Mouse (Mus musculus): Measurements from ENCODE around the gene Hsd3b7. TPM values are rescaled to one million over a fixed set of nuclear protein-coding genes. Genes with fewer than 3 reads are reported as not detected.
"Not testable (repeated sequence)": the region's sequence is repeated elsewhere in the genome, so short reads cannot be mapped to it uniquely, and the experiment has no call there.

Gene Hsd3b7
- polyA plus RNA-seq, 1 experiment from 2014 or later, result 9.8 TPM

- Histone ChIP-seq H3K9me3 (no peaks in the 10 kb centered on the region), H3K27me3 (no peaks in the 10 kb centered on the region), H3K9ac (no peak overlapping the region), H3K4me2 (peak overlapping the region; percentile 74), H3K27ac (replicated peaks) (0 out of 2 replicates have a peak overlapping the region, but pooled peaks have one; percentile 33), H3K36me3 (peaks cover 53% of the 10 kb centered on the region), H3K4me1 (replicated peaks) (peaks cover 31% of the 10 kb centered on the region), H3K4me3 (no peak overlapping the region; the same call in 1 of the 2 replicates)
- ATAC-seq (ENCODE audit: low read depth), result peak; percentile 18
- 51% methylated on average over 13 of the region's 13 CpGs for WGBS
Observed at GRCm38 (mm10) chr7:127768346-127768996, 31.9 kb upstream of the Hsd3b7 start.

- under 1% methylated on average over 16 of the region's 16 CpGs for WGBS
- Histone ChIP-seq H3K27ac (replicated peaks) (peak overlapping the region; percentile 74), H3K27me3 (no peaks in the 10 kb centered on the region), H3K9ac (peak overlapping the region; percentile 80), H3K36me3 (peaks cover 47% of the 10 kb centered on the region), H3K4me2 (peak overlapping the region; percentile 74), H3K4me1 (replicated peaks) (peaks cover 31% of the 10 kb centered on the region), H3K9me3 (no peaks in the 10 kb centered on the region), H3K4me3 (peak overlapping the region; percentile 48)
- ATAC-seq (ENCODE audit: low read depth), result peak; percentile 83
Observed at GRCm38 (mm10) chr7:127768997-127769593, 31.3 kb upstream of the Hsd3b7 start.

- peak; percentile 67 for ATAC-seq (ENCODE audit: low read depth)
- Histone ChIP-seq H3K4me2 (peak within 1 kb of the TSS; percentile 74), H3K27me3 (no peaks in the 10 kb centered on the region), H3K36me3 (peaks cover 41% of the 10 kb centered on the region), H3K4me3 (peak within 1 kb of the TSS; percentile 48), H3K9me3 (no peaks in the 10 kb centered on the region), H3K27ac (replicated peaks) (peak within 1 kb of the TSS; percentile 74), H3K9ac (peak within 1 kb of the TSS; percentile 80), H3K4me1 (replicated peaks) (peaks cover 31% of the 10 kb centered on the region)
- WGBS, result under 1% methylated on average over 24 of the region's 24 CpGs
Observed at GRCm38 (mm10) chr7:127769651-127770038, 30.8 kb upstream of the Hsd3b7 start, which contains the start of gene Orai3. Gene Orai3 (plus strand): TSS chr7:127769815.

GRCm38 (mm10) chr7:127770039-127770905 lies 30.1 kb upstream of the Hsd3b7 start:
- Histone ChIP-seq H3K9me3 (no peaks in the 10 kb centered on the region), H3K4me2 (peak overlapping the region; percentile 74), H3K27me3 (no peaks in the 10 kb centered on the region), H3K27ac (replicated peaks) (peak overlapping the region; percentile 74), H3K4me3 (peak overlapping the region; percentile 48), H3K4me1 (replicated peaks) (peaks cover 31% of the 10 kb centered on the region), H3K9ac (peak overlapping the region; percentile 80), H3K36me3 (peaks cover 35% of the 10 kb centered on the region)
- ATAC-seq (ENCODE audit: low read depth), result peak; percentile 28
- 5% methylated on average over 27 of the region's 27 CpGs for WGBS

- Histone ChIP-seq H3K27me3 (no peaks in the 10 kb centered on the region), H3K36me3 (peaks cover 25% of the 10 kb centered on the region), H3K4me2 (peak overlapping the region; percentile 74; the same call in 1 of the 2 replicates), H3K27ac (replicated peaks) (no peak overlapping the region), H3K4me1 (replicated peaks) (peaks cover 38% of the 10 kb centered on the region), H3K4me3 (peak overlapping the region; percentile 48; the same call in 1 of the 2 replicates), H3K9ac (peak overlapping the region; percentile 80), H3K9me3 (no peaks in the 10 kb centered on the region)
- ATAC-seq (ENCODE audit: low read depth), result no peak
- 75% methylated on average over 5 of the region's 5 CpGs for WGBS
Observed at GRCm38 (mm10) chr7:127771262-127771661, 29.1 kb upstream of the Hsd3b7 start.

- no peak for ATAC-seq (ENCODE audit: low read depth)
- Histone ChIP-seq H3K27me3 (no peaks in the 10 kb centered on the region), H3K27ac (replicated peaks) (no peak overlapping the region), H3K4me3 (no peak overlapping the region), H3K36me3 (peaks cover 17% of the 10 kb centered on the region), H3K9me3 (no peaks in the 10 kb centered on the region), H3K4me1 (replicated peaks) (peaks cover 38% of the 10 kb centered on the region), H3K9ac (no peak overlapping the region), H3K4me2 (no peak overlapping the region)
- WGBS, result 79% methylated on average over 3 of the region's 3 CpGs
Observed at GRCm38 (mm10) chr7:127772080-127772479, 28.3 kb upstream of the Hsd3b7 start.

GRCm38 (mm10) chr7:127772557-127772956 lies 27.8 kb upstream of the Hsd3b7 start:
- no peak overlapping the region for H3K4me3 ChIP-seq
- no peak overlapping the region for H3K4me2 ChIP-seq
- no peak overlapping the region for H3K27ac ChIP-seq (replicated peaks)
- H3K4me1 ChIP-seq (replicated peaks), result peaks cover 38% of the 10 kb centered on the region
- WGBS, result 90% methylated on average over 1 of the region's 1 CpGs
- H3K27me3 ChIP-seq, result no peaks in the 10 kb centered on the region
- peaks cover 12% of the 10 kb centered on the region for H3K36me3 ChIP-seq
- ATAC-seq (ENCODE audit: low read depth), result no peak
- no peak overlapping the region for H3K9ac ChIP-seq
- no peaks in the 10 kb centered on the region for H3K9me3 ChIP-seq

GRCm38 (mm10) chr7:127773664-127774384 lies 26.6 kb upstream of the Hsd3b7 start:
- H3K27ac ChIP-seq (replicated peaks), result no peak overlapping the region
- H3K27me3 ChIP-seq, result no peaks in the 10 kb centered on the region
- peaks cover 41% of the 10 kb centered on the region for H3K4me1 ChIP-seq (replicated peaks)
- ATAC-seq (ENCODE audit: low read depth), result no peak
- no peak overlapping the region for H3K4me3 ChIP-seq
- H3K9me3 ChIP-seq, result no peaks in the 10 kb centered on the region
- 40% methylated on average over 9 of the region's 9 CpGs for WGBS
- H3K4me2 ChIP-seq, result no peak overlapping the region
- H3K36me3 ChIP-seq, result peaks cover 4% of the 10 kb centered on the region; the same call in 1 of the 2 replicates
- no peak overlapping the region for H3K9ac ChIP-seq

- peak overlapping the region; percentile 91 for H3K4me2 ChIP-seq
- H3K36me3 ChIP-seq, result peaks cover 19% of the 10 kb centered on the region
- peaks cover 25% of the 10 kb centered on the region for H3K4me1 ChIP-seq (replicated peaks)
- peak overlapping the region; percentile 94 for H3K9ac ChIP-seq
- WGBS, result 78% methylated on average over 7 of the region's 7 CpGs
- H3K27me3 ChIP-seq; ATAC-seq (ENCODE audit: low read depth); H3K9me3 ChIP-seq: not testable (repeated sequence)
- H3K4me3 ChIP-seq, result peak overlapping the region; percentile 89
- peak overlapping the region; percentile 95 for H3K27ac ChIP-seq (replicated peaks)
Observed at GRCm38 (mm10) chr7:127775837-127776236, 24.6 kb upstream of the Hsd3b7 start.

- no peaks in the 10 kb centered on the region for H3K27me3 ChIP-seq
- H3K27ac ChIP-seq (replicated peaks), result peak within 1 kb of the TSS; percentile 95
- peak within 1 kb of the TSS; percentile 91 for H3K4me2 ChIP-seq
- peak; percentile 76 for ATAC-seq (ENCODE audit: low read depth)
- WGBS, result under 1% methylated on average over 23 of the region's 23 CpGs
- H3K4me1 ChIP-seq (replicated peaks), result peaks cover 22% of the 10 kb centered on the region
- H3K4me3 ChIP-seq, result peak within 1 kb of the TSS; percentile 89
- H3K9me3 ChIP-seq, result no peaks in the 10 kb centered on the region
- H3K9ac ChIP-seq, result peak within 1 kb of the TSS; percentile 94
- peaks cover 25% of the 10 kb centered on the region for H3K36me3 ChIP-seq
Observed at GRCm38 (mm10) chr7:127776426-127776825, 24.0 kb upstream of the Hsd3b7 start, which contains the start of gene Setd1a. Gene Setd1a (plus strand): TSS chr7:127776670.

- H3K4me2 ChIP-seq, result peak overlapping the region; percentile 91
- peak overlapping the region; percentile 89 for H3K4me3 ChIP-seq
- WGBS, result under 1% methylated on average over 62 of the region's 70 CpGs
- H3K27me3 ChIP-seq, result no peaks in the 10 kb centered on the region
- H3K4me1 ChIP-seq (replicated peaks), result peaks cover 22% of the 10 kb centered on the region
- peak; percentile 92 for ATAC-seq (ENCODE audit: low read depth)
- H3K9me3 ChIP-seq, result no peaks in the 10 kb centered on the region
- peak overlapping the region; percentile 95 for H3K27ac ChIP-seq (replicated peaks)
- H3K9ac ChIP-seq, result peak overlapping the region; percentile 94
- peaks cover 30% of the 10 kb centered on the region for H3K36me3 ChIP-seq
Observed at GRCm38 (mm10) chr7:127776878-127777473, 23.4 kb upstream of the Hsd3b7 start.
